Mouse (Mus musculus): ENCODE data around the gene Mmp7.

Gene Mmp7

GRCm38 (mm10) chr9:7744156-7744555 is 52.3 kb downstream of the Mmp7 start:
- no peak for DNase-seq (ENCODE audit: low spot score in 2 of 2)

GRCm38 (mm10) chr9:7748881-7749280 is 57.0 kb downstream of the Mmp7 start:
- DNase-seq (ENCODE audit: low spot score in 2 of 2), result no peak

Data from thymus, postnatal 10 days (tissue).